Mouse (Mus musculus): ENCODE data around the gene Frmd4b.

Gene Frmd4b

DNA sequence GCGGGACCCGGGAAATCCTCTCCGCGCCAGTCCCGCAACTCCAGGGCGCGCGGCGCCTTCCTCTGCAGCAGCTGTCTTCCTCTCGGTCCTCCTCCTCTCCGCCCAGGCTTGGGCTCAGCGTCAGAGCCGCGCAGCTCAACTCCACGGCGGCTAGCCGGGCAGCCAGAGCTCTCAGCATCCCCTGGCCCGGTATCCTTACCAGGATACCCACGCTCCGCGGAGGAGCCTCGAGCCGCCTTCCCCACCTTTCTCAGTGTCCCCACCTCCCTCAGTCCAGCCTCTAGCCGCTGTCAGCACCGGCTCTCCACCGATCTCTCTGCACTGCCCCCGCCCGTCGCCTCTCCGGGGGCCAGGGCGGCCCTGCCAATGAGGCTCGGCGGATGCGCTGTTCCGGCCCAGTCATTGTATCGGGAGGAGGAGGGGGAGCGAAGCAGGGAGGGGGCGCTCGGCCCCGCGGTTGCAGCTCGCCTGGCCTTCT lies at the start of gene Frmd4b:
Gene Frmd4b (minus strand): TSS at position 276 of the 478 bp plus-strand sequence.
- peak; percentile 63 for DNase-seq

DNA sequence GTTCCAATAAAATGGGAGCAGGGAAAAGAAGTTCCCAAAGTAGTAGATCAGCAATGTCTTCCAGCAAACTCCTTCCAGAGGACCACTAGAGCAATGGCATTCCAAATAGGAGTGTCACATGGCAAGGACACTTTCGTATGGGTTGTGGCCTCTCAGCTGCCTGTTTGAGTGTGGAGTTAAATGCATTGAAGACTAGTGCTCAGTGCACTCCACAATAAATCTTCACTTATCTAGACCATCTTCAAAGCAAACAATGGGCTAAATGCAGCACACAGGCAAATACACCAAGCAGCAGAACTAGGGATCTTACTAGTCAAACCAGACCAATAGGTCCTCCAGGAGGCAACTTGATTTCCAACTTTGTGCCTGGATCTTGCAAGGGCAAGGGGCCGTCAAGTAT lies 49.1 kb upstream of the Frmd4b start:
- DNase-seq: no peak

DNA sequence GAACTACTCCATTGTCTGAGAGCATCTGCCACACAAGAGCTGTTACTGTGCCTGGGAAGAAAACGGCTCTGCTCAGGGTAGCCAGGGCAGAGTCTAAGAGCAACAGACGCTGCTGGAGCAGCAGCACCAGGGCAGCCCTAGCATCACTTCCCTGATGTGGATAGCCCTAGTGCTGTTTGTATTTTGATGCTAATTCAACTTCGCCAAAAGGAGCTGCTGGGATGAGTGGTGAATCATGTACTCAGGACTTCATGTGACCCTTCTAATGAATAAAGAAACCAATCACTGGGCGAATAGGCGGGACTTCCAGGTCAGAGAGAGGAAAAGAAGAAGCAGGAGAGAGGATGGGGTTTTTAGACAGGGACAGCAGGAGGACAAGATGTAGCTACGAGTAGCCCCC lies 41.6 kb upstream of the Frmd4b start:
- DNase-seq: no peak

DNA sequence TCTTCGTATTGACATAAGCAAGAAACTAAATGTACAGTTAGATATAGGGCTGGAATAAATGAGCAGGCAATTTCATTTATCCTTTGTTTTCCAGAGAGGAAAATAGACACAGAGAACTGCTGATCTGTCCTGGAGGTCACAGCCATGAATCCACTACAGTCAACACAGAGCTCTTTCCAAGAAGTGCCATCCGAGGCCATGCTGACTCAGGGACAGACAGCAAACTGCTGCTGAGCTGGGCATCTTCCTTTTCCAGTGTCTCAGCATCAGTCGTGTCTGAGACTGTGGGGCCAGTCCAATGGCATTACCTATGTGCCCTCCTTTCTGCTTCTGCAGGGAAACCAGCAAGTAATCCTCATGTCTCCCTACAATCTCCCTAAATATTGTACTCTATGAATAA lies 38.6 kb upstream of the Frmd4b start:
- DNase-seq: no peak

DNA sequence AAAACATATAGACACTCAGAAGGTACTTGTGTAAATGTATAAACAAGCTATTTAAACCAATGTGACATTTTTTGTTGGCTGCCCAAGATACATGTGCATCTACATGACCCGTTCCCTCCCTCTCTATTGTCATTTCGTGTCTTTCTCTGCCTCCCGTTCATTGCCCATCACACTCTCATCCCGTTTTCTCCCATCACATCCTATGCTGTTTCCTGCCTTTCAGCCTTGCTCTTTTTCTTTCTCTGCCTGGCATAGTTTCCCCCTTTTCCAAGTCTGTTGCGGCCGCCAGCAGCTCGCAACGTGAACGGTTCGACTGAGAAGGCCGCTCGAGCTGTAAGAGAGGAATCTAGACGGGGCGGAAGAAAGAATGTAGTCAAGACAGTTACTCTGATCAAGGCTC lies 30.2 kb upstream of the Frmd4b start:
- no peak for DNase-seq

DNA sequence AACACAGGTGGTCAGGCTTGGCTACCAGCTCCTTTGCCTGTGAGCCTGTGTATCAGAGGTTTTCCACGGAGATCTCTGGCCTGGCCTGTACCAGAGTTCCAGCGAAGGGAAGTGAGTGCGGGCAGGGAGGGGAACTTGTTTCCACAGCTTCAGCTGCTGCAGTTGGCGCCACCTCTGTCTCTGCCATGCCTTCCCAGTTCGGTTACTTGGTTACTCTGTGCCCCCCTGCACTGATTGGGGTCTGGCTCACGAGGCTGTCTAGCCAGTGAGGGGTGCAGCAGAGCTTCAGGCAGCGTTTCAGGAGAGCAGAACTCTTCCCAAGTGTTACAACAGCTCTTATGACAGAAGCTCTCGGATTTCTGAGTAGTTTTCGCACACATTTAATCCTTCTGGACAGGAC lies 6.0 kb upstream of the Frmd4b start:
- no peak for DNase-seq

DNA sequence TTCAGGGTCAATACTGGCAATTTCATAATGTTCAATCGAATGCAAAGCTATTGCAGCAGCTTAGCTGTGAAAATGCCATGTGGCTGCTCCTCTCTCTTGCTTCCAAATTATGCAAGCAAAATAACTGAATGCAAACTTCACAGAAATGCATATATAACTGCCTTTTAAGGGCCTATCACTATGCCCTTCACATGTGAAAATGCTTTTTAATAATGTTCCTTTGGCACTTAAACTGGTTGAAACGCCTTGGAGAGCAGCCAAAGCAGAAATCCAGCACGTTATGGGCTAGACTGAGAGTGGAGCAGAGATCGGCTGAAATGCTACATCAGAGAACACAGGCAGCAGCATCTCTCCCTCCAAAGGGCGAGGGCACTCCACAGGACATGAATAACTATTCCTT lies 4.9 kb upstream of the Frmd4b start:
- no peak for DNase-seq

DNA sequence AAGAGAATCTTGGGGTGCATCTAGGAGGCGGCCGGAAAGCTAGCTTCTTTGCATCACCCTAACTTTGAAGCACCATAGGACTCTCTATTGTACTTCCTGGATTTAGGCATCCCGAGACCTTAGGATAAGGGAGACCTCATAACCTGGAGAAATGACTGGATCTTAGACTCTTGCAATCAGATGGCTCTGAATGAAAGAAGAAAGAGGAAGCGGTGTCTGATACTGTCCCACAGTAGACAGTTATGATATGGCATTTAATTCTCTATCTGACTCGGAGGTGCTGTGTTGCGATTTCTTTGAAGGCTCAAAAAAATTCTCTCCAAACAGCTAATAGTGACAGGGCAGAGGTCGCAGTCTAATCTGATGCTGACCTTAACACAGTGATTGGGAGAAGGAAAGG lies 433 bp upstream of the Frmd4b start:
- DNase-seq: no peak

DNA sequence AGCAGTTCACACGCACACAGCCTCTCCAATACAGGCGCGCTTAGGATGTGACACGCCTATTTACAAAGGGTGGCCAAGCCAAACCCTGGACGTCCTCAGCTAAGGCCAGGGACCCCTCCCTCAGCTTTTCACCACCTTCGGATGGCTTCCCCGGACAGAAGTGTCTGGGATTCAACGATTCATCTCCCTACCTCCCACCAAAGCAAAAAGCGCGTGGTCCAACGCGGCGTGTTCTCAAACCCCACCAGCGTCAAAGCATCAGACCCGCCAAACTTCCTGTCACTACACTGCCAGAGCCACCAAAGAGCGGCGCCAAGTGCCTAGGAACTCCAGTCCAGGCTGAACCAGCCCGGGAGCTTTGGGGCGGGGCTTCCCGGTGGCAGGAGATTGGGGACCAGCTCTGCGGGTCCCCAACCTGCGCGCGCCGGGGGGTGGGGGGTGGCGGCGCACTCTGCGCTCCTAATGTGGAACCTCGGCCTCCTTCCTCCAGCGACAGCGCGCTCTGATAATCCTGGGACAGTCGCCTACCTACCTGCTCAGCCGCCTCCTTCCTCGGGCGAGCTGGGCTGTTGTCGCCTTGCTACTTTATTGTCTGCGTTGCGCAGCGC lies 579 bp downstream of the Frmd4b start:
- peak; percentile 25 for DNase-seq

DNA sequence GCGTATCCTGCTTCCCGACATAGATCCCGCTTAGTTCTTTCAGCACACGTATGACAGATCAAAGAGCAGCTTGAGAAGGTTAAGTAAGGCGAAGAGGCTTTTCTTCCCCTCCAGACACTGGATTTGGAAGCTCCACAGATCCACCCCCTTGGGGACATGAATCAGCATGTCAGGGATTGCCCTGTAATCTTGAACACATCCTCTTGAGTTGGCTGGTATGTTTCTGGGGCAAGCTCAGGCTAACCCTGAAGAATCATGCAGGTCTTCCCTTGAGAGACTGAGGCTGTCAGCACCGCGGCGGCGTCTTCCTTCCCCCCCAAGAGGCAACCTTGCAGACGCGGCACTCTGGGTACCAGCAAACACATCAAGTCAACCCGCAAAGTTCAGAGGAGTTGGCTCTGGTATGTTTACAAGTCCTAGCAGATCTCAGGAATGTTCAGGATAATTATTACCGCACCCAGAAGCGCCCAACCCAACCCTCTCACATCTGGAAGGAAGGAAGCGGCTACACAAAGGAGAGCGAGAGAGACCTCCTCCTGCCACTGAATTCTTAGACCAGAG lies 1.4 kb downstream of the Frmd4b start:
- no peak for DNase-seq

DNA sequence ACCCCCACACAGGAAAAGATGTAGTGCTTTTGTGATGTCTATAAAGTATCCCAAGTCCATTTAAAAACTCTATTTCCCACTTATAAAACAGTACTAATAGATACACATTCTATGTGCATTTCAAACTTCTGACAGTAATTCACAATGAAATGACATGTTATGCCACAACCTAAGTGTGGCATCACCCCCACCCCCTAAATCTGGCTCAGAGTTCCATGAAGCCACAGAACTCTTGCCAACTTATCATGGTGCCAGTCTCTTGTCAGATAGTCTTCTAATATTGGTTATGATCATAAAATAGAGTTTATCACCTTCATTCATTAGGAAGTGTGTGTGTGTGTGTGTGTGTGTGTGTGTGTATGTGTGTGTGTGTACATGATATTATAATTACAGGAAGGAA lies 3.2 kb downstream of the Frmd4b start:
- no peak for DNase-seq

DNA sequence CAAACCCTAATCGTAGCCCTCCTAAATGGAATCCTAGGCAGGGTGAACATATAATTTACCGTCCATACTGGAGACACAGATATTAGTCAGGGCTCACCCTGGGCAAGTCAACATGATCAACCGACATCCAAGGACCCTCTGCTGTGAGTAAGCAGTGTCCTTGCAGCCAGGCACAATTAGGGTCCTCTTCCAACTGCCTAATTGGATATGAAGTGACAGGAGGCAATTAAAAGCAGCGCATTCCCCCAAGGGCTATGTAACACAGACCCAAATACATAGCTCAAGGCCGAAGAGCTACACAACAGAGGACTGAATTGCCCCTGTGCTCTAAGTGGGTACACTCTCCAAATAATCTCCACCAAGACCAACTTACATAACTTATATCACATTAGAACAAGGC lies 4.5 kb downstream of the Frmd4b start:
- DNase-seq: no peak

DNA sequence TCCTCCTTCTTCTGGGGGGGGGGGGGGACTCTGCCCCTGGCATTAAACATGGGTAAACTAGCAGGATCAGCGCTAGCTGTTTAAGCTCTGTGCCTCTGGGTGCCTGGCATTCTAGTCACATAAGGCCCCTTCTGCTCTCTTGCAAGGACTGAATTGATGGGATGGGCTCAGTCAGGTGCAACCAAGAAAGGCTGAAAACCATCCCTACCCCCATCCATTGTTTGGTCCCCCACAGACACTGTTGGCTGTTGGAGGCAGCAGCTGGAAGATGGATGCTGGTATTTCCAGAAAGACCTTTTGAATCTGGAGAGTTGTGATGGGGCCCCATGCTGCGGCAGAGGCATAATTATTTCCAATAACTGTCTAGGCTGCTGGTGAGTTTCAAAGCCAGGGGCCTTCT lies 7.3 kb downstream of the Frmd4b start:
- no peak for DNase-seq

DNA sequence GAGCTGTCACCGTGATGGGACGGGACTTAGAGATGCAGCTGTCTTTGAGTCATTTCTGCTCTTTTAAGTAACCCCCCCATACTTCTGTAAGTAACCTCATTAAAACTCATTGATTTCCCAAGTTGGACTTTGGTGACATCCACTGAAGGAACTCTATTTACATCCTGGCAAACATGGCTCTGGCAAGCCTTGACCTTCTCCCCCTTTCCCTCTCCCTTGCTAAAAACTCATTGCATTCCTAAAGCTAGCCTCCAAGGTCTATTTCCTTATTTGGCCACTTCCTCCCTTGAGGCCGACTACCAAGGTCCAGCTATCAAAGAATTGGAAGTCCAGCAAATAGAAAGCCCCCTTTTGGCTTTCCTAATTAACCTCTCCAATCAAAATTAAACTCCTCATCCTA lies 9.7 kb downstream of the Frmd4b start:
- DNase-seq: no peak

DNA sequence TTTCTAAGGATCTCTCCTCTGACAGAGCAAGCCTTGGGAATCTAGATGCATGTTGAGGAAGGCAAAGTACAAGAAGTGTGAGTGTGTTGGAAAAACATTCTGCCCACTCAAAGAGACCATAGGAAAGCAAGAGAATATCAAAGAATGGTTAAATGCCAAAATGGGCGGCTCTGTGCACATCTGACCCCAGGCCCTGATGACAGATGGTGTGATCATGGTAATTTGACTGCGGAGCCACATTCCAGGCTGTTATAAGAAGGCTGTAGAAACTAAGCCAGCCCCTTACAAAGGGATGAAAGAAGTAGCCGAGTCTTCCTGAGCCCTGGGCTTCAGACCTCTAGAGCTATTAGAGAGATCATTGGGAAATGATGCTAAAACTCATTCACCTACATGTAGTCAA lies 22.1 kb downstream of the Frmd4b start:
- no peak for DNase-seq

DNA sequence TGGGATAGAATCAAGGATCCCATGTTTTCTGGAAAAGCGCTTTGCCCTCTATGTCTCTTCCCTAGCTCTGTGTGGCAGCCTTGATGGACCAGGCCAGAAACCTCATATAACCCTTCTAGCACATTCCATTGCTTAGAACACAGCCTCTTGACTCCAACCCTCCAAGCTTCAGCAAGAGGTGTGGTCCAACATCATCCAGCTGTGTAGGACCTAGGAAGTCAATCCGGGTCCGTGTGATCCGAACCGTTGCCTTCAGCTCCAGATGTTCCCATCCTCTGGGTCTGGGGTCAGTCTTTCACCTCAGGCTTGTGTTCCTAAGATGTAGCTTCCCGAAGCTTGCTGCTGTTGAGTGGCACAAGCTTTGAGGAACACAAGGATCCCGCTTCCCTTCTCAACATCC lies 22.8 kb downstream of the Frmd4b start:
- no peak for DNase-seq

DNA sequence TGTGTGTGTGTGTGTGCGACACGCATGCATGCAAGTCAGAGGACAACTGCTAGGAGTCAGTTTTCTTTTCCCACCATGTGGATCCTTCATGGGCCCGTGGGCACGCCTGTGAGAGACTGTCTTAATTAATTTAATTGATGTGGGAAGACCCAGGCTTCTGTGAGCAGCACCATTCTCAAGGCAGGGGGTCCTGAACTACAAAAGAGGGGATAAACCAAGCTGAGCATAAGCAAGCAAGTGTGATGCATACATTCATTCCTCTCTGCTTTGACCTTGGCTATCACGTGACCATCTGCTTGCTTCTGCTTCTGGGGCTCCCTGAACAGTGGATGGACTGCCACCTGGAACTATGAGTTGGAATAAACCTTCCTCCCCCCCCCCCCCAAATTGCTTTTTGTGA lies 27.1 kb downstream of the Frmd4b start:
- no peak for DNase-seq

DNA sequence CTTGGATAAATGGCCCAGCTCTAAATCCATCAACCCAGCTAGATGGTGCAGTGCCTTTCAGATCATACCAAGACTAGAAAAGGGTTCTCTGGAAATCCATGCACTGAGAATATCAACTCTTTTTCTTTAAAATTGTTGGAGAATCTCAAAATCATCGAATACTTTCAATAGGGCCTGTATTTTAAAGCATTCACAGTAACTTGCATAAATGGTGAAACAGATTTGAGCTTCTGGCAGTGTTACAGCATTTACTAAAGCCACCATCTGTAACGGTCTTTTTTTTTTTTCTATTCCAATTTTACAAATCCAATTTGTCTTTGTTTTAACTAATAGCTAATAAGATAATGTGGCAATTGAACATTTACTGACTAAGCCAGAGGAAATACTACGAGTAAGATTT lies 27.8 kb downstream of the Frmd4b start:
- no peak for DNase-seq

DNA sequence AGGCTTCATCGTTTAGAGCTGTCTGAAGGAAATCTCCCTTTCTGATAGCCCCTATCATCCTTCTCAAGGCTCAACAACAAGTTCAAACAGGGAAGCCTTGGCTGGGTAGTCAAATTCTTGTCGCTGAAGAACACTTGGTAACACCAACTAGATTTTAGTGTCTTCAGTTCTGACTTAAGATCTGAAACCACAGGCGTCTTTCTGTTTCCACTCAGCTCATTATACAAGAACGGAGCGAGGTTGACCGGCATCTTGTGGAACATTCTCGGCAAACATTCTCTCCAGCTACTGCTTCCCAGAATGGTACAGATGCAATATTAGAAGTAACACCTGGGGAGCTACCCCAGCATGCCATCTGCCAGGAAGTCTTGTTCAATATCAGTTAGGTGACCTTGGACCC lies 28.3 kb downstream of the Frmd4b start:
- no peak for DNase-seq

DNA sequence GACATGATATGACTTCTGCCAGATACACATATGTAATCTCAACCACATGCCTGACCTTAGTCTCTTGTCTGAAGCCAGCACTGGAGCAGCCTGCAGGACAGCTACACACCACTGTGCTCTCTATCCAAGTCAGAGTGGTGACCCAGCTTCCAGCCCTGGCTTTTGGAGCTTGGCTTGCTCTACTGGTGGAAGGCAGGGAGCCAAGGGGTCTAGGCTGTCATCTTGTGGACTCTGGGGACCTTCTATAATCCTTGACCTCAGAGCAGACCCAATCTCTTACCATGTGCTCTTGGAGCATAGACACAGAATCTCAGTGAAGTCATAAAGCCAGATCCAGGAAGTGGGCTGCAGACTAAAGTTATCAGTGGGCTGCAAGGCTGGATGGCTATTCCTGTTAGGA lies 30.7 kb downstream of the Frmd4b start:
- no peak for DNase-seq

DNA sequence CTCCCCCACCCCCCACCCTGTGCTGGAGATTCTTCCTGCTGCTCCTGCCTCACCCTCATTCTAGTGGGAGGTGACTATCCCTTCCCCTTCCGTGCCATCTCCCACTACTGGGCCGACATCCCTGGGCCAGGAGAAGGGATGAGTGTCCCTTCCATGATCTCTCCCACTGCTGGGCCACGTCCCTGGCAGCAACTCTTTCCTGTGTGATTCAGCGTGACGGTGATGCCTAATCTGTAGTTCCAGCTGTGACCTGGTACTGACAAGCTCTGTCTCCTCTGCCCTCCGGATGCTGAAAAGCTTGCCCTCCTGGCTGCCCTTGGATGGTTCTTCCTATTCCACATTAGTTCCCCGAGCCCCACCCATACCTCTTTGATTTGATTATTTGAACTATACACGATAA lies 31.3 kb downstream of the Frmd4b start:
- DNase-seq: no peak

DNA sequence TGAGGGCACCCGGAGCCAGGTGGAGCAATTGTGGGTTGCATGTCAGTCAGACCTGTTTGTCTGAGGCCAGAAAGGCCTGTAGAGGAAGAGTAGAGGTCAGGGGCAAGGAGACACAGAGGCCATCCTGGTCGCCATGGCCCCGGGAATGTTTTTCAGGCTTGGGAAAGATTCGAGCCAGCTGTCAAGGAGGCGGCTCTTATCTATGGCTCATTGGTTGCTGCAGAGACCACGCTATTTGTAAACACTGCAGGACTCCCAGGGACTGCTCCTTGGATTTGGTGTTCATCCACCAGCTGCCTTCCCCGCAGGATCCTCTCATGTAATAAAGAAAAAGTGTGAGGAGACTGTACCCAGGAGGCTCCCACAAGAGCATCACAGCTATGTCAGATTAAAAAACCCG lies 34.6 kb downstream of the Frmd4b start:
- DNase-seq: no peak

DNA sequence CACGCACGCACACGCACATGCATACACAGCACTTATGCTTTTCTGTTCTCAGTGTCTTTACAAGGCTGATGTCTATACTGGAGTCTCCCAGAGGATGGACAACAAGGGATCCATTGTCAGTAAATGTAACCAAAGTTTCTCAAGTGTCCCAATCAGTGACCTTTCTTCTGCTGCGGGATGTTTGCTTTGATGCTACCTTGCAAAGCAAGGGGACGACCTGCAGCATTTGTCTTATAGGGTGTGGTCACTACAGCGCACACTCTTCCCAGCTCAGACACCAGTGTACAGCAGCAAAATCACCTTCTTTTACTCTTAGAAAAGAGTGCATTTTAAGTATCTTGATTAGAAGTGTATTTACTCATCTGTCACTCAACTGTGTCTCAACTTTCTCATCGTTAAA lies 35.4 kb downstream of the Frmd4b start:
- no peak for DNase-seq

DNA sequence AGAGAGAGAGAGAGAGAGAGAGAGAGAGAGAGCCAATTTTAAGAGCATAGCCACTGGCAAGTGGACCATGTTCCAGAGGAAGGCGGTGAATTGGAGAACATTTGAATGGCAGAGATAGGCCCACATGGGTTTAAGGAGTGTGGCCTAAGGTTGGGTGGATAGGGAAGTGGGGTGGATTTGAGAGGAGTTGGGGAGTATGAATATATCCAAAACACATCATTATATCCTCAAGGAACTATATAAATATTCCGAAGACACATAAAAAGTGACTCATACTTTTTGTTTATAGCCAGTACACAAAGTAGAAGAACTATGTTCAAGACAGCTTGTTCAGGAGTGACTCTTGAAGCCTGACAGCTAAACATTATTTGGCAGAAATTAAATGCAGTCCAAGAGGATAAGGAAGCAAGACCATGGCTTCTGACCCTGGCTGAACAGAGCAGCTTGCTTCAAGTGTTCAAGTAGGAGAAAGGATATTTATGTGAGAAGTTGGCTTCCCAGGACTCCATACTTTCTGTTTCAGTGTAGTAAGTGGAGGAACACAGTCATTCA lies 36.8 kb downstream of the Frmd4b start:
- DNase-seq: no peak

DNA sequence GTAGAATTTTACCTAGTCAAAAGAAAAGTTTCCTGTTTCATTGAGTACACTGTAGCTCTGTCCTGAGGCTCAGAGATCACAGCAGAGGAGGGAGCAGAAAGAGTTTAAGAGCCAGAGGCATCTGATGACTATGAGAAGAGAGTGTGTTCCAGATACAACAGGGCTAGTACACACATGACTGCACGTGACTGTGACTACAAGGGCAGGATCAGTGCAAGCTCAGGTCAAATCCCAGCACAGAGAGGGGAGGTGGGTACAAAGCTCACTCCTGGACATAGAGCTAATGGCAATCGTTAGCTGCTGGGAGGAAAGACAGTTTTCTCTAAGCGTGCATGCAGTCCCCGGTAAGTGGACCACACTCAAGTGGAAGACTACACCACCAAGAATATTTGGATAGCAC lies 37.6 kb downstream of the Frmd4b start:
- no peak for DNase-seq
